Mouse (Mus musculus) stomach, embryonic 15.5 days (tissue): Measurements from ENCODE around the gene Pam16. TPM values are rescaled to one million over a fixed set of nuclear protein-coding genes. Genes with fewer than 3 reads are reported as not detected.

Experiments used
- ATAC-seq: fragments of 200-750 bp; cut with Nextera tagmentation; 2 replicates; pipeline ENCODE4 v1.8.0; 2017; ENCODE audit warnings: low read depth, moderate number of reproducible peaks, moderate TSS enrichment; ENCODE audit not compliant: insufficient read depth, low FRiP score
- H3K27ac ChIP-seq: fragments of 300-500 bp; sonication (generic); 2 replicates; pipeline ENCODE4 v1.5.1; 2015; ENCODE audit warnings: mild to moderate bottlenecking, inconsistent platforms
- H3K27me3 ChIP-seq: fragments of 300-500 bp; sonication (generic); replicated peaks from 2 replicates; pipeline ENCODE4 v1.6.1; 2015; ENCODE audit warnings: inconsistent platforms
- H3K36me3 ChIP-seq: fragments of 300-500 bp; sonication (generic); 2 replicates; pipeline ENCODE4 v1.6.1; 2015; ENCODE audit warnings: inconsistent platforms
- H3K4me1 ChIP-seq: fragments of 300-500 bp; sonication (generic); 2 replicates; pipeline ENCODE4 v1.6.1; 2015; ENCODE audit warnings: inconsistent platforms
- H3K4me2 ChIP-seq: fragments of 300-500 bp; sonication (generic); 2 replicates; pipeline ENCODE4 v1.6.1; 2015; ENCODE audit warnings: mild to moderate bottlenecking, inconsistent platforms
- H3K4me3 ChIP-seq: fragments of 300-500 bp; sonication (generic); replicated peaks from 2 replicates; pipeline ENCODE4 v1.5.1; 2015; ENCODE audit warnings: inconsistent platforms
- H3K9ac ChIP-seq: fragments of 300-500 bp; sonication (generic); 2 replicates; pipeline ENCODE4 v1.6.1; 2015; ENCODE audit warnings: inconsistent platforms
- H3K9me3 ChIP-seq: fragments of 300-500 bp; sonication (generic); 2 replicates; pipeline ENCODE4 v1.6.1; 2016; ENCODE audit warnings: inconsistent platforms
- WGBS: fragments of 180-500 bp; shearing (Covaris S2); methylation state at CpG from one replicate; pipeline ENCODE4 v1.1.7; 2015; 5-methylcytosine and 5-hydroxymethylcytosine counted together
- polyA plus RNA-seq: library from polyadenylated mRNA; unstranded; fragments of >200 nt; fragmentation: Nextera tagmentation; extraction: Ambion mirVana; gene quantifications from 2 replicates; pipeline ENCODE4 v1.2.1, GENCODE M21; 2015

The Pam16 gene
- polyA plus RNA-seq, 1 experiment from 2014 or later, result 46.5 TPM

GRCm38 (mm10) chr16:4655251-4655734, 30.5 kb upstream of the Pam16 start:
- Histone ChIP-seq H3K9ac (no peak overlapping the region), H3K27ac (peak overlapping the region; percentile 61), H3K4me3 (no peak overlapping the region), H3K27me3 (no peaks in the 10 kb centered on the region), H3K36me3 (peaks cover 22% of the 10 kb centered on the region), H3K9me3 (no peaks in the 10 kb centered on the region), H3K4me2 (no peak overlapping the region), H3K4me1 (peaks cover 36% of the 10 kb centered on the region)
- 57% methylated on average over 4 of the region's 4 CpGs for WGBS
- ATAC-seq, result no peak

DNA sequence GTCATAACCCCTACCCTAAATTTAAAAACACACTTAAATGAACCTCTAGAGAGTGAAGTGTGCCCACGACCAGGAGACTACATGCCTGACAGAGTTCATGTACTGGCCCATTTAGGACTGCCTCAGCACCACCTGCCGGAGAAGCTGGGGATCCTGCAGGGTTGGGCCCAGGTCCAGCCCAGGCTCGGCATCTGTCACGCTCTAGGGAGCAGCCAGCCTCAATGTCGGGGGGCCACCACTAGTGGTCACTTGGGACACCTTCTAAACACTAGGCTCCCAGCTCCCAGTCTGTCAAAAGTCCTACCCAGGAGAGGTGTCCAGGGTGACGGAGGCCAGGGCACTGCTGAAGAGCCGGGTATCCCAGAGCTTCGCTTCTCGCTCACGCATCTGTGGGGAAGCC, 29.9 kb upstream of the Pam16 start:
- Histone ChIP-seq H3K27me3 (no peaks in the 10 kb centered on the region), H3K9ac (no peak overlapping the region), H3K4me2 (no peak overlapping the region), H3K36me3 (peaks cover 27% of the 10 kb centered on the region), H3K9me3 (no peaks in the 10 kb centered on the region), H3K4me3 (no peak overlapping the region), H3K27ac (no peak overlapping the region), H3K4me1 (peaks cover 36% of the 10 kb centered on the region)
- ATAC-seq, result no peak; the same call in 1 of the 2 replicates
- WGBS, result 85% methylated on average over 10 of the region's 10 CpGs

DNA sequence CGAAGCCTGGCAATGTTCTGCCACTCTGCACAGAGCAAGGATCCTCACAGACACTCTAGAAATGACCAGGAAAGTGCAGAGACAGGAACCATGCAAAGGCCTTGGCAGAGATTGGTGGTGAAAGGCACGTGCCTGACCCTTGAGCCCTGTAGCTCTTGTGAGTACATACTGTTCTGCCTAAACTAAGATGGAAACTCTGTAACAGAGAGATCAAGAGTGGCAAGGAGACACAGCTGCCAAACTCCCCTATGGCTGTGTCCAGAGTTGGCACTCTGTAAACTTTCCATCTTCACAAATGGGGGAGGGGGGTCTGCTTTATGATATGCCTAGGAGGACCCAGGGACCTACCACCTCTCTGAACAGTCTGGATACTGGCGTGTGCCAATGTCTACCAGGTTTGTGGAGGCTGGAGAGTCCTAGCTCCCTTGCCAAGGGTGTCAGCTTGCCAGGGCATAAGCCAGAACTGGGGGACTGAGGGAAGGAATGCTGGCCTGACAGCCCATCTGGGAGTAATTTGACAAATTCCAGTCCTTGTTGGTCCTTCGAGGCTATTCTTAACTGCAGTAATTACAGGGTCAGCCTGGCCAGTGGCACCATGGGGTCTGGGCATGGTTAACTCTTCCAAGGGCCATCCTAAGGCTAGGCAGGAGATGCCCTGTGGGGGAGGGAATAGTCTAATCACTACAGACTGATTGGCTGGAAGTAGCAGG, 28.1 kb upstream of the Pam16 start:
- Histone ChIP-seq H3K4me3 (no peak overlapping the region), H3K36me3 (peaks cover 35% of the 10 kb centered on the region), H3K9me3 (no peaks in the 10 kb centered on the region), H3K27ac (0 out of 2 replicates have a peak overlapping the region, but pooled peaks have one; percentile 9), H3K4me2 (no peak overlapping the region), H3K9ac (no peak overlapping the region), H3K4me1 (peaks cover 27% of the 10 kb centered on the region), H3K27me3 (no peaks in the 10 kb centered on the region)
- WGBS, result 72% methylated on average over 4 of the region's 4 CpGs
- ATAC-seq, result no peak

DNA sequence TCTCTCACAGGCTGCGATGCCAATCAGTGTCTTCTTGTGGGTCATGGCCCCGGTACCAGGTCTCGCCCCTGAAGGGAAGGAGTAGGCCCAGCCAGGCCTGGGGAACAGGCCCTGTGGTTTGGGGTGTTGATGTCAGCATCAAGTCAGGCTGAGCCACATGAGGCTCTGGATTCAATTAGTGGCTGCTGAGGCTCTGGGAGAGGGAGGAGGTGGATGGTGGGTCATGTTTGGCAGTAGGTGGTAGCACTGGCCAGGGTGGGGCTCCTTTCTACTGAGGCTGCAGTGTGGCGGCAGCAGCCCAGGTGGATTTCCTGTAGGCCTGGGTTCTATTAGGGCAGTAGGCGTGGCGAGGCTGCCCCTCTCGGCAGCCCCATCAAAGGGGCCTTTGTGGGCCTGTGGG, 26.8 kb upstream of the Pam16 start:
- Histone ChIP-seq H3K9me3 (no peaks in the 10 kb centered on the region), H3K4me1 (peaks cover 39% of the 10 kb centered on the region), H3K4me3 (no peak overlapping the region), H3K9ac (no peak overlapping the region), H3K27me3 (no peaks in the 10 kb centered on the region), H3K4me2 (no peak overlapping the region), H3K27ac (no peak overlapping the region), H3K36me3 (peaks cover 38% of the 10 kb centered on the region)
- ATAC-seq, result no peak
- WGBS, result 73% methylated on average over 7 of the region's 7 CpGs

DNA sequence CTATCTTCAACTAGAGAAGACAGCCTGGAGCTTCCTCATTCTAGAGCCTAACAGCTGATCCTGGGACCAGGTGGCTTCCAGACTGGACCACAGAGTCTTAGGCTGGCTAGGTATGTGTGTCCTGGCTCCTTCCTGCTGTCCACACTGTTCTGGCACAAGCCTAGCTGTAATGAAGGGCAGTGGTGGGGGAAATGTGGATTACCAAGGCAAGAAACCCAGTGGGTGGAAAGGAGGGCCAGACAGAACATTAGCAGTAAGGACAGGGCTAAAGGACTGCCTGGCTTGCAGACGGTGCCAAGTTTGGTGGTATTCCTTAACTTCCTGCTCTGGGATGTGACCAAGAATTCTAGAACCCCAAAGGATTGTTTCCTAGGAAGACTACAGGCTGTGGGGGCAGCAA, 26.3 kb upstream of the Pam16 start:
- Histone ChIP-seq H3K9me3 (no peaks in the 10 kb centered on the region), H3K4me2 (no peak overlapping the region), H3K27me3 (no peaks in the 10 kb centered on the region), H3K4me1 (peaks cover 36% of the 10 kb centered on the region), H3K9ac (no peak overlapping the region), H3K4me3 (no peak overlapping the region), H3K36me3 (peaks cover 39% of the 10 kb centered on the region), H3K27ac (no peak overlapping the region)
- WGBS, result 89% methylated on average over 1 of the region's 1 CpGs
- ATAC-seq, result no peak

DNA sequence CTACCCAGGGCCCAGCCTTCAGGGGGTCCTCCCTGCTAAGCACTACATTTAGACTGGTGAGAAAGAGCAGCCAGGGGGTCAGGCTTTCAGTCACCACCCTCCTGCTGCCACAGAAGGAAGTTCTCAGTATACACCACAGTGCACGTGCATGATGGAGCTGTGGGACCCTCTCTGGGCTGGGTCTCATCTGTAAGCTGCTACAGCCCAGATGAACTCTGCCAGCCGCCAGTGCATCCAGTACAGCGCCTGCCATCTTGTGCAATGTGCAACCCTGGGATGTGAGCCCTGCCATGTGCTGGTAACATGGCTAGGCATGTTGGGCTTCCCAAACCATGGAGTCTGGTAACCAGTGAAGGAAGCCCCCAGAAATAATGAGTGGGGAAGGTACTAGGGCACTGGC, 25.4 kb upstream of the Pam16 start:
- no peak overlapping the region for H3K4me3 ChIP-seq
- no peaks in the 10 kb centered on the region for H3K27me3 ChIP-seq
- H3K27ac ChIP-seq, result no peak overlapping the region
- no peaks in the 10 kb centered on the region for H3K9me3 ChIP-seq
- peaks cover 46% of the 10 kb centered on the region for H3K36me3 ChIP-seq
- no peak overlapping the region for H3K4me2 ChIP-seq
- ATAC-seq, result no peak
- 84% methylated on average over 3 of the region's 3 CpGs for WGBS
- peaks cover 32% of the 10 kb centered on the region for H3K4me1 ChIP-seq
- no peak overlapping the region for H3K9ac ChIP-seq

- 83% methylated on average over 11 of the region's 11 CpGs for WGBS
- H3K4me2 ChIP-seq, result no peak overlapping the region
- no peaks in the 10 kb centered on the region for H3K9me3 ChIP-seq
These were observed 24.9 kb upstream of the Pam16 start for GRCm38 (mm10) chr16:4649692-4650091.

GRCm38 (mm10) chr16:4649211-4649610, 24.4 kb upstream of the Pam16 start:
- Histone ChIP-seq H3K27me3 (no peaks in the 10 kb centered on the region), H3K27ac (no peak overlapping the region), H3K36me3 (peaks cover 46% of the 10 kb centered on the region), H3K4me3 (no peak overlapping the region), H3K9ac (no peak overlapping the region), H3K9me3 (no peaks in the 10 kb centered on the region), H3K4me2 (no peak overlapping the region), H3K4me1 (peaks cover 36% of the 10 kb centered on the region)
- WGBS, result 86% methylated on average over 5 of the region's 5 CpGs
- ATAC-seq, result no peak

More at GRCm38 (mm10) chr16:4649692-4650091, 24.9 kb upstream of the Pam16 start:
- Histone ChIP-seq H3K36me3 (peaks cover 46% of the 10 kb centered on the region), H3K4me3 (no peak overlapping the region), H3K27me3 (no peaks in the 10 kb centered on the region), H3K9ac (no peak overlapping the region), H3K27ac (no peak overlapping the region), H3K4me1 (peaks cover 31% of the 10 kb centered on the region)
- ATAC-seq, result no peak

GRCm38 (mm10) chr16:4648416-4649023, 23.7 kb upstream of the Pam16 start:
- Histone ChIP-seq H3K4me2 (no peak overlapping the region), H3K4me3 (no peak overlapping the region), H3K9ac (no peak overlapping the region), H3K27ac (no peak overlapping the region), H3K36me3 (peaks cover 46% of the 10 kb centered on the region), H3K27me3 (no peaks in the 10 kb centered on the region), H3K9me3 (no peaks in the 10 kb centered on the region), H3K4me1 (peaks cover 43% of the 10 kb centered on the region)
- no peak for ATAC-seq
- 92% methylated on average over 28 of the region's 28 CpGs for WGBS

DNA sequence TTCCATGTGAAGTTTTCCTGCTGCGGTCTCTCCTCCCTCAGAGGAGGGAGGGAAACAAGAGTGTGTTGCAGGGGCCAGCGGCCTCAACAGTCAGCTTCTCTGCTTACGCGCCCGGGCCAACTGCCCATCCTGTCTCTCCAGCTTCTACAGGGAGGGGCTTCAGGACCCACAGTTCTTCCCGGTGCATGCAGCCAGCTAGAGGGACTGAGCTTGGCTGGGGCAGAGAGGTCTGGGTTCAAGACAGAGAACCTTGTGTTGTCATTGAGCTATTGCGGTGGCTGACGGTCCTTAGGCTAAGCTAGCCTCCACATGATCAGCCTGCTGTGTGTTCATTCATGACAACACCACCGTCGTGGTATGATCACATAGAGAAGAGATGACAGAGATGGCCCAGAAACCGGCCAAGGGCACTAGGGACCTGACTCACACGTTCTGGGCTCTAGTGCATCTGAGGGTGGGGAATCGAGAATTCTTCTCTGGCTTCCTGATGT, 22.9 kb upstream of the Pam16 start:
- Histone ChIP-seq H3K4me1 (peaks cover 51% of the 10 kb centered on the region), H3K27ac (peak overlapping the region; percentile 62), H3K36me3 (peaks cover 40% of the 10 kb centered on the region), H3K9ac (no peak overlapping the region), H3K9me3 (no peaks in the 10 kb centered on the region), H3K27me3 (no peaks in the 10 kb centered on the region), H3K4me3 (no peak overlapping the region), H3K4me2 (no peak overlapping the region)
- 58% methylated on average over 13 of the region's 13 CpGs for WGBS
- ATAC-seq, result no peak

- Histone ChIP-seq H3K9me3 (no peaks in the 10 kb centered on the region), H3K27ac (0 out of 2 replicates have a peak overlapping the region, but pooled peaks have one; percentile 18), H3K4me2 (no peak overlapping the region), H3K9ac (no peak overlapping the region), H3K4me3 (no peak overlapping the region), H3K36me3 (peaks cover 31% of the 10 kb centered on the region; the same call in 1 of the 2 replicates), H3K4me1 (peaks cover 57% of the 10 kb centered on the region), H3K27me3 (no peaks in the 10 kb centered on the region)
- WGBS, result 68% methylated on average over 4 of the region's 4 CpGs
- ATAC-seq, result no peak
These were observed 22.0 kb upstream of the Pam16 start for GRCm38 (mm10) chr16:4646831-4647230.

DNA sequence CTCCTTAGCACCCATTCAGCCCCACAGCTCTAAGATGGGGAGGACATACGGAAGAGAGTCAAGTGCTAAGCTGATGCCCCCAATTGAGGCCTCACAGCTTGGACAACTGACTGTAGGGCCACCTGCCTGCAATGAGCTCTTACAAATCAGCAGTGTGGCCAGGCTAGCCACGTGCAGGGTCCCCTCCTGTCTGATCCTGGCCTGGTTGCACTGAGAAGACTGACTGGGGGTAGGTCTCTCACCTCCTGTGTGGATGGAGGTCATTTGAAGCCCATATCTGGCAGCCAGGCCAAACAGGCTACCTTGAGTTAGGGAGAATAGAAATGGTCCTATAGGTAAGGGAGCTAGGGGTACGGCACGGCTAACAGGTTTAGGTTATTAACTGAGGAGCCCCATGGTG, 21.1 kb upstream of the Pam16 start:
- Histone ChIP-seq H3K9ac (no peak overlapping the region), H3K27ac (no peak overlapping the region), H3K27me3 (no peaks in the 10 kb centered on the region), H3K4me3 (no peak overlapping the region), H3K36me3 (peaks cover 30% of the 10 kb centered on the region; the same call in 1 of the 2 replicates), H3K4me1 (peaks cover 58% of the 10 kb centered on the region), H3K9me3 (no peaks in the 10 kb centered on the region), H3K4me2 (no peak overlapping the region)
- WGBS, result 76% methylated on average over 4 of the region's 4 CpGs
- ATAC-seq, result no peak
